Mouse (Mus musculus): ENCODE measurements around the gene Dcaf12l1. TPM values are rescaled to one million over a fixed set of nuclear protein-coding genes. Genes with fewer than 3 reads are reported as not detected.
"Not testable (repeated sequence)": the region's sequence is repeated elsewhere in the genome, so short reads cannot be mapped to it uniquely, and the experiment has no call there.

Dcaf12l1 gene
- 8.9 and 10.7 TPM in 2 replicates for polyA plus RNA-seq (2015; fragmentation: Nextera tagmentation; extraction: Ambion mirVana)

DNA sequence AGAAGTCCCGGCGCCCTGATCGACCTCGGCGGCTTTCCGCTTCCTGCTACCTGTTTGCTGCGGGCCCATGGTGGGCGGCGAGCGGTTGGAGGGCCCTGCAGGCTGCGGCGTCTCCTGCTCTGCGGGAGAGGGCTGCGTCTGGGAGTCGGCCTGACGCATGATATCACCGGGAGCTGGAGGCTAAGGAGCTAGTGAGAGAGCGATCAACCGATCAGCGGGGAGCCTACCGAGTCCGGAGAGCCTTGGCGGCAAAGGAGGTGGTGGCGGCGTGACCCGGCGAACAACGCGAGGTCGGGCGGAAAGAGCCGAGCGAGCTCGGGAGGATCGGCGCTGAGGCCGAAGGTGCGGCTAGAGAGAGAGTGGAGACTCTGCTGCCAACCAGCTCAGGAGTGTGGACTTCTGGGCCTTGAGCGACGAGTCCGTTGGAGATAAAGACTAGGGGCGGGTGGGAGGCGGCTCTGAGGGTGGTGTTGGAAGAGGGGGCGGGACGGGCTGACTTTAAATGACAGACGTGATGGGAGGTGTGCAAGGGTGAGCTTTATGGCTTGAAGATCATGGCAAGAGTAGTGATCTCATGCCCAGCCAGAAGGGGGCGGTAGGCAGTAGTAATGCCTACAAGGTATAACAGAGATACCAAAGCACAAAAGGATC is at the start of gene Dcaf12l1:
Gene Dcaf12l1, minus strand, starts transcription at position 437 of the 651 bp plus-strand sequence.
- peak; percentile 93 for ATAC-seq (ENCODE audit: low FRiP score)
- Histone ChIP-seq H3K9me3 (no peaks in the 10 kb centered on the region), H3K36me3 (no peaks in the 10 kb centered on the region), H3K9ac (peak within 1 kb of the TSS; percentile 76), H3K27ac (peak within 1 kb of the TSS; percentile 55; the same call in 1 of the 2 replicates), H3K4me2 (peak within 1 kb of the TSS; percentile 66), H3K4me3 (peak within 1 kb of the TSS; percentile 50), H3K27me3 (no peaks in the 10 kb centered on the region), H3K4me1 (replicated peaks) (no peaks in the 10 kb centered on the region)
- WGBS = 20% methylated on average over 47 of the region's 47 CpGs

DNA sequence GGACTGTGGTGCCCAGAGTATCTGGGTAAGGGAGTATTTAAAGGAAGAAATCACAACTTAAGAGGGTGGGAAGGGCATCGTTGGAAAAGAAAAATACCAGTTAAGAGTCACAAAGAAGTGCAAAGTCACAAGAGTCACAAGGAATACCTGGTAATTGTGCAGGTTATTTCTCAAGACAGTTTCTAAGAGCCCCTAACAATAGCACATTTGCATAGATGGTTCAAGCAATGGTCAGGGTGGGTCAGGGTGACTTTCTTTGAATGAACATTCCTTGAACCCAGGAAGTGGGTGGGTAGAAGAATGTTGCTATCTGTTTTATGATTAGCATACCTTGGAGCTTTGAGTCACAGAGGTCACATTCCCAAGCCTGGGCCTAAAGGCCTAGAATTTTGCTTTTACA is 19.4 kb upstream of the Dcaf12l1 start:
- 70% methylated on average over 1 of the region's 1 CpGs for WGBS
- H3K9me3 ChIP-seq; ATAC-seq (ENCODE audit: low FRiP score); H3K4me2 ChIP-seq; H3K9ac ChIP-seq; H3K27ac ChIP-seq; H3K4me1 ChIP-seq (replicated peaks); H3K36me3 ChIP-seq; H3K27me3 ChIP-seq; H3K4me3 ChIP-seq: not testable (repeated sequence)

- WGBS = 40% methylated on average over 31 of the region's 36 CpGs
- H3K4me2 ChIP-seq = peak overlapping the region; percentile 66
- peak overlapping the region; percentile 76 for H3K9ac ChIP-seq
- H3K36me3 ChIP-seq = no peaks in the 10 kb centered on the region
- peak overlapping the region; percentile 50 for H3K4me3 ChIP-seq
- no peaks in the 10 kb centered on the region for H3K4me1 ChIP-seq (replicated peaks)
- peak overlapping the region; percentile 55; the same call in 1 of the 2 replicates for H3K27ac ChIP-seq
- no peaks in the 10 kb centered on the region for H3K27me3 ChIP-seq
- peak; percentile 6 for ATAC-seq (ENCODE audit: low FRiP score)
- no peaks in the 10 kb centered on the region for H3K9me3 ChIP-seq
Observed at GRCm38 (mm10) chrX:44789036-44789760, 799 bp downstream of the Dcaf12l1 start.
